Mouse (Mus musculus) kidney, postnatal 4 days (tissue): ENCODE measurements around the gene Siva1.
A peak's percentile ranks its signal among the peaks of the same experiment; 100 is the strongest.

ENCODE experiments used
- DNase-seq, 2 experiments: peaks; one replicate each; pipeline ENCODE4 v3.0.0; 2021; ENCODE audit warnings: mixed read lengths in 2 of 2

Gene Siva1

GRCm38 (mm10) chr12:112660576-112661326 is 16.3 kb downstream of the Siva1 start:
- DNase-seq: peak; percentile 82 to 87

- no peak for DNase-seq
Observed at GRCm38 (mm10) chr12:112661327-112661605, 16.8 kb downstream of the Siva1 start.

GRCm38 (mm10) chr12:112661851-112662250 is 17.4 kb downstream of the Siva1 start:
- DNase-seq: no peak

GRCm38 (mm10) chr12:112663303-112663702 is 18.8 kb downstream of the Siva1 start:
- no peak for DNase-seq

GRCm38 (mm10) chr12:112663716-112664115 is 19.2 kb downstream of the Siva1 start:
- DNase-seq: no peak

- DNase-seq: no peak
Observed at GRCm38 (mm10) chr12:112664124-112664523, 19.6 kb downstream of the Siva1 start.

- DNase-seq: no peak
Observed at GRCm38 (mm10) chr12:112664656-112665055, 20.2 kb downstream of the Siva1 start.

- DNase-seq: peak; percentile 71 to 83
Observed at GRCm38 (mm10) chr12:112665445-112665844, 21.0 kb downstream of the Siva1 start.

GRCm38 (mm10) chr12:112665881-112666544 is 21.5 kb downstream of the Siva1 start:
- DNase-seq: no peak

- DNase-seq: no peak
Observed at GRCm38 (mm10) chr12:112667619-112668297, 23.3 kb downstream of the Siva1 start.

GRCm38 (mm10) chr12:112670718-112671393 is 26.4 kb downstream of the Siva1 start:
- DNase-seq: peak; percentile 40 to 60

GRCm38 (mm10) chr12:112671891-112672290 is 27.4 kb downstream of the Siva1 start:
- DNase-seq: peak in 1 of 2 experiments; percentile 53

GRCm38 (mm10) chr12:112672744-112673575 is 28.5 kb downstream of the Siva1 start:
- peak; percentile 64 to 75 for DNase-seq

- peak; percentile 72 to 80 for DNase-seq
Observed at GRCm38 (mm10) chr12:112673576-112674091, 29.2 kb downstream of the Siva1 start.

GRCm38 (mm10) chr12:112674132-112675011 is 29.9 kb downstream of the Siva1 start, which contains the start of gene Akt1:
Gene Akt1, minus strand, starts transcription at chr12:112674884.
- peak; percentile 64 to 74 for DNase-seq

- DNase-seq: peak; percentile 91 to 93
Observed at GRCm38 (mm10) chr12:112675245-112676035, 31.0 kb downstream of the Siva1 start.

- no peak for DNase-seq
Observed at GRCm38 (mm10) chr12:112677076-112677475, 32.6 kb downstream of the Siva1 start.

- DNase-seq: no peak
Observed at GRCm38 (mm10) chr12:112677943-112678554, 33.6 kb downstream of the Siva1 start.

GRCm38 (mm10) chr12:112678555-112679026 is 34.1 kb downstream of the Siva1 start, which contains the start of gene Zbtb42:
Gene Zbtb42, plus strand, starts transcription at chr12:112678828.
- peak; percentile 81 to 91 for DNase-seq
